Mouse (Mus musculus) CH12.LX (cell line): ENCODE results near the gene Zcchc3. TPM values are rescaled to one million over a fixed set of nuclear protein-coding genes. Genes with fewer than 3 reads are reported as not detected.

Source experiments
- DNase-seq: peaks from one replicate; pipeline ENCODE4 v3.0.0-alpha.2; 2013; ENCODE audit errors: extremely low read depth
- H3K27ac ChIP-seq: 2 replicates; pipeline ENCODE4 v1.5.1; 2012; ENCODE audit warnings: low read depth, mild to moderate bottlenecking, control low read depth, moderate library complexity; ENCODE audit not compliant: insufficient read depth
- H3K27me3 ChIP-seq: replicated peaks from 2 replicates; pipeline ENCODE3; 2012; ENCODE audit warnings: inconsistent platforms
- H3K36me3 ChIP-seq, 2 experiments: replicated peaks in 1 of 2; 2 replicates each; pipeline versions ENCODE3 to v1.6.1; 2012; ENCODE audit warnings: inconsistent platforms in 1 of 2, low read length in 1 of 2, mild to moderate bottlenecking in 1 of 2, mixed read lengths in 1 of 2, moderate library complexity in 1 of 2; ENCODE audit not compliant: control insufficient read depth in 1 of 2, insufficient read depth in 1 of 2
- H3K4me1 ChIP-seq, 2 experiments: 2 replicates each; pipeline ENCODE4 v1.6.1; 2012; ENCODE audit warnings: inconsistent platforms in 1 of 2, moderate library complexity in 1 of 2; ENCODE audit not compliant: insufficient read depth in 2 of 2, control insufficient read depth in 1 of 2
- H3K4me2 ChIP-seq: 2 replicates; pipeline ENCODE4 v1.6.1; 2012; ENCODE audit warnings: low read depth, mild to moderate bottlenecking, control low read depth; ENCODE audit not compliant: poor library complexity, insufficient read depth, severe bottlenecking
- H3K4me3 ChIP-seq, 3 experiments: fragments of 150-350 bp in 1 of 3; sonication (generic) in 1 of 3; replicated peaks in 1 of 3; 2 replicates each; pipeline versions ENCODE3 to v1.5.1; 2011 to 2012; ENCODE audit warnings: low read depth in 2 of 3, low read length in 2 of 3, mild to moderate bottlenecking in 2 of 3, moderate library complexity in 2 of 3, control low read depth in 1 of 3, improper control_type of control experiment in 1 of 3, inconsistent platforms in 1 of 3, mixed read lengths in 1 of 3; ENCODE audit not compliant: poor library complexity in 1 of 3
- H3K79me2 ChIP-seq: replicated peaks from 2 replicates; pipeline ENCODE4 v1.6.1; 2012; ENCODE audit warnings: mild to moderate bottlenecking, moderate library complexity; ENCODE audit not compliant: control insufficient read depth, poor library complexity, insufficient read depth, severe bottlenecking; ENCODE audit errors: extremely low read depth
- H3K9ac ChIP-seq: 2 replicates; pipeline ENCODE4 v1.6.1; 2012; ENCODE audit warnings: low read depth, mild to moderate bottlenecking, control low read depth, moderate library complexity; ENCODE audit not compliant: insufficient read depth
- H3K9me3 ChIP-seq: replicated peaks from 2 replicates; pipeline ENCODE3; 2012; ENCODE audit warnings: low read length, inconsistent platforms, mixed read lengths
- BHLHE40 ChIP-seq: IDR thresholded peaks from 2 replicates; pipeline ENCODE4 v1.6.1; 2011; ENCODE audit warnings: mild to moderate bottlenecking, low read depth, low read length, improper control_type of control experiment
- CHD1 ChIP-seq: IDR thresholded peaks from 2 replicates; pipeline ENCODE4 v1.6.1; 2012; ENCODE audit warnings: low read depth, low read length, improper control_type of control experiment, inconsistent platforms
- CHD2 ChIP-seq: IDR thresholded peaks from 2 replicates; pipeline ENCODE4 v1.6.1; 2011; ENCODE audit warnings: low read length, improper control_type of control experiment
- CTCF ChIP-seq, 2 experiments: IDR thresholded peaks in 1 of 2; conservative IDR thresholded peaks in 1 of 2; 2 replicates each; pipeline ENCODE4 v1.5.1; 2011 to 2012; ENCODE audit warnings: low read depth in 2 of 2, low read length in 2 of 2, improper control_type of control experiment in 1 of 2, inconsistent platforms in 1 of 2, mild to moderate bottlenecking in 1 of 2, moderate library complexity in 1 of 2
- E2F4 ChIP-seq: IDR thresholded peaks from 2 replicates; pipeline ENCODE4 v1.6.1; 2011; ENCODE audit warnings: low read depth, low read length, improper control_type of control experiment; ENCODE audit not compliant: insufficient replicate concordance
- GABPA ChIP-seq: IDR thresholded peaks from 2 replicates; pipeline ENCODE4 v1.6.1; 2012; ENCODE audit warnings: low read depth, low read length, improper control_type of control experiment, inconsistent platforms; ENCODE audit not compliant: insufficient replicate concordance
- HCFC1 ChIP-seq: IDR thresholded peaks from 2 replicates; pipeline ENCODE4 v1.6.1; 2012; ENCODE audit warnings: low read depth, mild to moderate bottlenecking, inconsistent platforms, low read length, improper control_type of control experiment
- IRF4 ChIP-seq: IDR thresholded peaks from 2 replicates; pipeline ENCODE4 v1.6.1; 2014; ENCODE audit warnings: low read depth, mild to moderate bottlenecking, inconsistent platforms, low read length, improper control_type of control experiment
- JUND ChIP-seq: conservative IDR thresholded peaks from 2 replicates; pipeline ENCODE4 v1.6.1; 2011; ENCODE audit warnings: low read depth, low read length, improper control_type of control experiment
- KAT2A ChIP-seq: IDR thresholded peaks from 2 replicates; pipeline ENCODE4 v1.6.1; 2012; ENCODE audit warnings: low read length, improper control_type of control experiment, inconsistent platforms; ENCODE audit not compliant: insufficient replicate concordance
- MAZ ChIP-seq: IDR thresholded peaks from 2 replicates; pipeline ENCODE4 v1.6.1; 2012; ENCODE audit warnings: low read depth, mild to moderate bottlenecking, inconsistent platforms, low read length, improper control_type of control experiment, moderate library complexity
- MXI1 ChIP-seq: IDR thresholded peaks from 2 replicates; pipeline ENCODE4 v1.6.1; 2011; ENCODE audit warnings: mild to moderate bottlenecking, low read depth, low read length, improper control_type of control experiment
- MYC ChIP-seq: IDR thresholded peaks from 2 replicates; pipeline ENCODE4 v1.6.1; 2011; ENCODE audit warnings: low read depth, mild to moderate bottlenecking, improper control_type of control experiment, low read length
- NELFE ChIP-seq: IDR thresholded peaks from 2 replicates; pipeline ENCODE4 v1.6.1; 2011; ENCODE audit warnings: low read depth, low read length, improper control_type of control experiment
- NRF1 ChIP-seq: IDR thresholded peaks from 2 replicates; pipeline ENCODE4 v1.6.1; 2014; ENCODE audit warnings: low read depth, mild to moderate bottlenecking, inconsistent platforms, low read length, improper control_type of control experiment, moderate library complexity
- PAX5 ChIP-seq: IDR thresholded peaks from 2 replicates; pipeline ENCODE4 v1.6.1; 2012; ENCODE audit warnings: low read length, inconsistent platforms, mixed read lengths
- POLR2A ChIP-seq: IDR thresholded peaks from 2 replicates; pipeline ENCODE4 v1.6.1; 2011; ENCODE audit warnings: low read depth, mild to moderate bottlenecking, improper control_type of control experiment, low read length
- POLR2AphosphoS2 ChIP-seq: IDR thresholded peaks from 2 replicates; pipeline ENCODE4 v1.6.1; 2011; ENCODE audit warnings: low read depth, low read length, improper control_type of control experiment
- RAD21 ChIP-seq: IDR thresholded peaks from 2 replicates; pipeline ENCODE4 v1.6.1; 2011; ENCODE audit warnings: low read depth, mild to moderate bottlenecking, low read length, improper control_type of control experiment, moderate library complexity
- SIN3A ChIP-seq: IDR thresholded peaks from 2 replicates; pipeline ENCODE4 v1.6.1; 2012; ENCODE audit warnings: low read length, improper control_type of control experiment, inconsistent platforms
- SMC3 ChIP-seq: IDR thresholded peaks from 2 replicates; pipeline ENCODE4 v1.6.1; 2011; ENCODE audit warnings: low read depth, low read length, improper control_type of control experiment
- TBP ChIP-seq: conservative IDR thresholded peaks from 2 replicates; pipeline ENCODE4 v1.6.1; 2011; ENCODE audit warnings: low read depth, low read length, improper control_type of control experiment
- USF2 ChIP-seq: conservative IDR thresholded peaks from 2 replicates; pipeline ENCODE4 v1.6.1; 2011; ENCODE audit warnings: low read depth, low read length, improper control_type of control experiment
- dilution Hi-C: fragments of 300-500 bp; cut with MboI; formaldehyde crosslinking; loops from 2 replicates; pipeline ENCODE4 v1.14.3; 2020; ENCODE audit warnings: low sequenced_read_pairs; ENCODE audit not compliant: extremely low pct_unique_long_range_greater_than_20kb, extremely low pct_ligation_motif_present
- in situ Hi-C: fragments of 300-500 bp; cut with MboI; formaldehyde crosslinking; loops from 3 replicates; pipeline ENCODE4 v1.14.3; 2019; ENCODE audit warnings: low sequenced_read_pairs, low pct_ligation_motif_present, low pct_unique_long_range_greater_than_20kb, mixed read lengths
- polyA plus RNA-seq: library from polyadenylated mRNA; unstranded; fragments of >175 nt; gene quantifications from 2 replicates; pipeline ENCODE4 v1.2.1, GENCODE M21; 2012; ENCODE audit warnings: low read depth; ENCODE audit not compliant: insufficient read length
- total RNA-seq, 2 experiments: library from RNA; depleted of rRNA; stranded (reverse); fragments of 300-350 nt in 1 of 2; fragments of >200 nt in 1 of 2; gene quantifications; 2 replicates each; pipeline ENCODE4 v1.2.3; 2012 to 2014

Zcchc3 gene
- total and polyA plus RNA-seq, 3 experiments, result not detected

- no peak for TF ChIP-seq MYC
- TF ChIP-seq SMC3, result no peak
- no peak for TF ChIP-seq CHD2
- TF ChIP-seq CTCF (conservative IDR thresholded peaks at IDR 0.05 in 1 of 2, IDR thresholded peaks at IDR 0.05 in 1 of 2; ENCODE audit: low read depth in 2 of 2, low read length in 2 of 2), result no peak
- no peak for TF ChIP-seq POLR2A
- no peak for TF ChIP-seq GABPA
- TF ChIP-seq POLR2AphosphoS2, result no peak
- TF ChIP-seq KAT2A, result no peak
- no peak for TF ChIP-seq PAX5
- TF ChIP-seq IRF4, result no peak
- no peak for TF ChIP-seq SIN3A
- no peak for TF ChIP-seq TBP
- no peak for TF ChIP-seq JUND
- TF ChIP-seq NELFE, result no peak
- TF ChIP-seq MAZ, result no peak
- no peak overlapping the region for H3K9ac ChIP-seq
- no peak overlapping the region for H3K27ac ChIP-seq
- no peak for DNase-seq
- no peaks in the 10 kb centered on the region for H3K36me3 ChIP-seq
- dilution Hi-C loops, result no loop called here
- peaks cover 14% of the 10 kb centered on the region for H3K9me3 ChIP-seq
- peaks cover 3 to 9% of the 10 kb centered on the region in 2 experiments; a peak in 3 of 4 replicates for H3K4me1 ChIP-seq
- no peak overlapping the region for H3K4me2 ChIP-seq
- H3K79me2 ChIP-seq, result no peaks in the 10 kb centered on the region
- peaks cover 34% of the 10 kb centered on the region for H3K27me3 ChIP-seq
- in situ Hi-C loops, result no loop called here
- H3K4me3 ChIP-seq, result no peak overlapping the region
These were observed 5.0 kb downstream of the Zcchc3 start for GRCm38 (mm10) chr2:152409781-152410180.

DNA sequence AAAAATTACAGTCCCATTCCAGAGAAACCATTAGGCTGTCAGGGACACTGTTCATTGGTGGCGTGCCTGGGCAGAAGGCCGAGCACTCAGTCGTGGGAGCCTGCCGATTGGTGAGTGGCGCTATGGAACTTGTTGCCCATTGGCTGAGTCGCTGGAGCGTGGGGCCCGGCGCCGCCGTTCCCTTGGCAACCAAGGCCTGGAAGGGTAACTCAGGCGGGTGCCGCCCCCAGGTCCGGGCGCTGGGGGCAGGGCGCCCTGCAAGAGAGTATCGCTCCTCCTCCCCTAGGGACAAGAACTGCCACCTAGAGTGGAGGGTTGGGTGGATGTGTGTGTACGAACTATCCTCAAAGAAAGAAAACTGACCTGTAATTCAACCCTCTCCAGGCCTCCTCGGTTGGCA, 8.7 kb downstream of the Zcchc3 start:
- Histone ChIP-seq H3K36me3 (no peaks in the 10 kb centered on the region), H3K9me3 (no peaks in the 10 kb centered on the region), H3K4me3 (no peak overlapping the region), H3K4me1 (peaks cover 3 to 9% of the 10 kb centered on the region in 2 experiments; a peak in 3 of 4 replicates), H3K9ac (0 out of 2 replicates have a peak overlapping the region, but pooled peaks have one; percentile 7), H3K27me3 (peaks cover 37% of the 10 kb centered on the region), H3K4me2 (peak overlapping the region; percentile 45), H3K79me2 (no peaks in the 10 kb centered on the region), H3K27ac (no peak overlapping the region)
- TF ChIP-seq USF2, result no peak
- no peak for TF ChIP-seq POLR2A
- no peak for TF ChIP-seq HCFC1
- no peak for TF ChIP-seq JUND
- TF ChIP-seq RAD21, result no peak
- TF ChIP-seq SMC3, result no peak
- TF ChIP-seq MXI1, result peak; percentile 85
- TF ChIP-seq BHLHE40, result no peak
- no peak for TF ChIP-seq E2F4
- no peak for TF ChIP-seq PAX5
- no peak for TF ChIP-seq NRF1
- TF ChIP-seq CHD2, result peak; percentile 56; the same call in 1 of the 2 replicates
- no peak for TF ChIP-seq IRF4
- TF ChIP-seq CHD1, result no peak
- dilution Hi-C loops, result no loop called here
- in situ Hi-C loops, result no loop called here
- peak; percentile 80 for DNase-seq
